8 mouse cellular contexts compared by ENCODE assay signal in the genomic region with DNA sequence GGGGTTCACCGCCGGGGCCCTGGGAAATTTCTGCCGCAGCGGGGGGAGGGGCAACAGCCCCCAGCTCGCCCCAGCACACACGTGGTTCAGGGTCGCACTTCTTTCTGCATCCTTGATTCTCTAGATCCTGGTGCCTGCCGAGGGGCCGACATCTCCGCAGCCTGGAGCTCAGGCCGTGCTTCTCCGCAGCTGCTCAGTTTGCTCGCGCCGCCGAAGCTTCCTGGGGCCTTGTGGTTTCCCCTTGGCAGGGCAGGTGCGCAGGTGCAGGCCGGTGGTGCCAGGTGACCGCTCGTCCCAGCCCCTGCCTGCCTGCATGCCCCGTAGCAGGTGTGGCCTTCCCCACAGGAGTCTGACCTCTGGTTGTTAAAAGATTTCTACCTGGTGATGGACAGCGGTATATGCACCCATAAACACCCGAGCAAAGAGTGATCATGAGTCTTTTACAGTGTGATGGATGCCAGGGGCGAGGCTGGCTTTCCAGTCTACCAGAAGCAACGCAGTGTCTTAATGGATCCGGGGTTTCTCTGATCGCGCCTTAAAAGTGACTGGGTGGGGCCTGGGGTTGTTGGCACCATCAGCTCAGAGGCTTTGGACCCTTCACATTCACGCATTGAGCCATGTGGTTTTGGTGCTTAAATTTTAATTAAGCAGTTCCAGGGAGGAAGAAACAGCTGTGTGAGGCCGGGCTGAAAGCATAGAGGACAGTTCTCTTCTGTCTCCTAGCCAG. TPM values are rescaled to one million over a fixed set of nuclear protein-coding genes. Genes with fewer than 3 reads are reported as not detected.
DNase-seq lines count a peak whose midpoint lies in the region; ATAC-seq and TF ChIP-seq lines count a peak whose summit lies in the region.

No protein-coding gene starts in this region.

- peak; percentile 22 to 53 for DNase-seq in adrenal gland, adult (ENCODE audit: inconsistent age in 2 of 2, low spot score in 1 of 2)
- DNase-seq in adrenal gland, postnatal 4 days (ENCODE audit: low spot score in 2 of 2), result no peak
- peak; percentile 13 for DNase-seq in adrenal gland, postnatal 14 days
- DNase-seq in left cerebral cortex, postnatal 4 days, result peak; percentile 39
- peak; percentile 39 for DNase-seq in midbrain, postnatal 0 days (ENCODE audit: low spot score)

- H3K9me3 ChIP-seq in midbrain, postnatal 0 days (ENCODE audit: low read length), result no peaks in the 10 kb centered on the region

- peak overlapping the region; percentile 57 for H3K4me3 ChIP-seq in midbrain, postnatal 0 days (ENCODE audit: low read depth, low read length)
- H3K4me3 ChIP-seq in testis, adult 2 months (ENCODE audit: control insufficient read depth, low read depth, low read length), result peak overlapping the region; percentile 37

- H3K27ac ChIP-seq in midbrain, postnatal 0 days (ENCODE audit: low read depth, low read length), result peak overlapping the region; percentile 79
- H3K27ac ChIP-seq in testis, adult 2 months (ENCODE audit: control insufficient read depth, insufficient read depth, low read depth, low read length), result no peak overlapping the region

- no peaks in the 10 kb centered on the region for H3K36me3 ChIP-seq in midbrain, postnatal 0 days (ENCODE audit: insufficient read depth, low read length)
- H3K36me3 ChIP-seq in testis, adult 2 months (ENCODE audit: control insufficient read depth, insufficient read depth, low read length), result no peaks in the 10 kb centered on the region

- peak; percentile 47 for ATAC-seq in erythroblast, adult 5-6 weeks (replicated peaks; ENCODE audit: low FRiP score, poor library complexity, severe bottlenecking)
- peak; percentile 41 for ATAC-seq in inflammation-experienced regulatory T-cells, adult 6 months
- peak; percentile 67 for ATAC-seq in midbrain, postnatal 0 days (ENCODE audit: low FRiP score)

- H3K27me3 ChIP-seq in midbrain, postnatal 0 days (ENCODE audit: insufficient read depth, low read length), result no peaks in the 10 kb centered on the region
- peaks cover 3% of the 10 kb centered on the region; the same call in 1 of the 2 replicates for H3K27me3 ChIP-seq in testis, adult 2 months (ENCODE audit: control insufficient read depth, insufficient read depth, low read length)

- H3K4me2 ChIP-seq in midbrain, postnatal 0 days (ENCODE audit: low read depth, low read length, poor library complexity, severe bottlenecking), result peak overlapping the region; percentile 91

- WGBS in midbrain, postnatal 0 days, result 2% methylated on average over 30 of the region's 30 CpGs

- no peak for TF ChIP-seq CTCF in midbrain, postnatal 0 days (IDR thresholded peaks at IDR 0.05)
- no peak for TF ChIP-seq CTCF in testis, adult 2 months (IDR thresholded peaks at IDR 0.05; ENCODE audit: control insufficient read depth, insufficient read depth, insufficient replicate concordance, low read depth, low read length)

- intact Hi-C loops in left cerebral cortex, postnatal 4 days (cut with DNase I), result no loop called here

- peaks cover 7% of the 10 kb centered on the region; the same call in 1 of the 2 replicates for H3K4me1 ChIP-seq in midbrain, postnatal 0 days (ENCODE audit: insufficient read depth, low read length)
- peaks cover 10% of the 10 kb centered on the region for H3K4me1 ChIP-seq in testis, adult 2 months (ENCODE audit: control insufficient read depth, insufficient read depth, low read length)

- no peak for TF ChIP-seq POLR2A in testis, adult 2 months (IDR thresholded peaks at IDR 0.05; ENCODE audit: control insufficient read depth, low read depth, low read length)

- peak overlapping the region; percentile 74 for H3K9ac ChIP-seq in midbrain, postnatal 0 days (replicated peaks; ENCODE audit: low read length, poor library complexity, severe bottlenecking)

RNA-seq across cellular contexts. Expression of gene Dnajc6, which starts 12.6 kb away (rescaled TPM):
- 10 to 100 TPM in 1 of 2 experiments, 1 to 10 TPM in 1; 8.6 to 11.7 TPM for total RNA-seq in adrenal gland, postnatal 4 days (2021)
- total RNA-seq in adrenal gland, postnatal 14 days (2021), result 3.9 and 8.3 TPM in 2 replicates
- total RNA-seq in erythroblast, adult 5-6 weeks (2015; ENCODE audit: low replicate concordance), result 6.7 and 8.6 TPM in 2 replicates
- total RNA-seq in erythroblast, adult 5-6 weeks (2017; ENCODE audit: low replicate concordance), result 5.1 and 5.9 TPM in 2 replicates
- polyA plus RNA-seq in inflammation-experienced regulatory T-cells, adult 6 months (2017; shearing (Covaris generic)), result 1 to 10 TPM; 2.6 to 3.2 (median 2.8) TPM
- 100 to 1,000 TPM; 176 to 180 TPM for total RNA-seq in left cerebral cortex, postnatal 4 days (2021)
- total RNA-seq in midbrain, postnatal 0 days (2014; rRNA removed), result 208 and 225 TPM in 2 replicates
- polyA plus RNA-seq in midbrain, postnatal 0 days (2015; fragmentation: Nextera tagmentation; extraction: Ambion mirVana), result 74.9 and 79.0 TPM in 2 replicates
- polyA plus RNA-seq in testis, adult 2 months (2012; rRNA removed), result 1.5 TPM in 2 replicates

Comparison
In these comparisons a context has a peak if more than half of its experiments do, and no peak if none do; other contexts are left out.
1. DNase-seq: peak in adrenal gland, adult (2 of 2), adrenal gland, postnatal 14 days (single experiment), left cerebral cortex, postnatal 4 days (single experiment) and midbrain, postnatal 0 days (single experiment); none in adrenal gland, postnatal 4 days (0 of 2).
2. RNA of gene Dnajc6, which starts 12.6 kb away (total RNA-seq): 208 to 225 TPM in midbrain, postnatal 0 days and 176 to 180 TPM in left cerebral cortex, postnatal 4 days; 8.6 to 11.7 TPM in adrenal gland, postnatal 4 days, 5.1 to 8.6 TPM in erythroblast, adult 5-6 weeks and 3.9 to 8.3 TPM in adrenal gland, postnatal 14 days; every median in the first group is over 10 times any median in the second.
3. Peak in every context shown above with its lines, with median percentiles within 50 percentile points of each other: ATAC-seq.